Mouse (Mus musculus) heart, embryonic 12.5 days (tissue): Measurements from ENCODE around the gene Ppp2r2c. TPM values are rescaled to one million over a fixed set of nuclear protein-coding genes. Genes with fewer than 3 reads are reported as not detected.

ENCODE experiments used
- ATAC-seq: fragments of 200-750 bp; cut with Nextera tagmentation; 2 replicates; pipeline ENCODE4 v1.8.0; 2017; ENCODE audit warnings: moderate TSS enrichment, moderate library complexity; ENCODE audit not compliant: insufficient number of reproducible peaks, low FRiP score
- H3K27ac ChIP-seq: fragments of 300-500 bp; sonication (generic); 2 replicates; pipeline ENCODE4 v1.5.1; 2016; ENCODE audit warnings: mild to moderate bottlenecking, moderate library complexity; ENCODE audit not compliant: poor library complexity, severe bottlenecking
- H3K27me3 ChIP-seq: fragments of 300-500 bp; sonication (generic); replicated peaks from 2 replicates; pipeline ENCODE4 v1.6.1; 2016; ENCODE audit warnings: mild to moderate bottlenecking, moderate library complexity
- H3K36me3 ChIP-seq: fragments of 300-500 bp; sonication (generic); 2 replicates; pipeline ENCODE4 v1.6.1; 2016; ENCODE audit warnings: mild to moderate bottlenecking, moderate library complexity
- H3K4me1 ChIP-seq: fragments of 300-500 bp; sonication (generic); replicated peaks from 2 replicates; pipeline ENCODE4 v1.6.1; 2016; ENCODE audit warnings: mild to moderate bottlenecking
- H3K4me2 ChIP-seq: fragments of 300-500 bp; sonication (generic); 2 replicates; pipeline ENCODE4 v1.6.1; 2016; ENCODE audit warnings: mild to moderate bottlenecking, moderate library complexity
- H3K4me3 ChIP-seq: fragments of 300-500 bp; sonication (generic); 2 replicates; pipeline ENCODE4 v1.5.1; 2016; ENCODE audit warnings: mild to moderate bottlenecking
- H3K9ac ChIP-seq: fragments of 300-500 bp; sonication (generic); 2 replicates; pipeline ENCODE4 v1.6.1; 2016; ENCODE audit warnings: mild to moderate bottlenecking, moderate library complexity
- H3K9me3 ChIP-seq: fragments of 300-500 bp; sonication (generic); replicated peaks from 2 replicates; pipeline ENCODE4 v1.6.1; 2016; ENCODE audit warnings: mild to moderate bottlenecking, moderate library complexity
- WGBS: fragments of 180-500 bp; shearing (Covaris S2); methylation state at CpG from one replicate; pipeline ENCODE4 v1.1.7; 2016; 5-methylcytosine and 5-hydroxymethylcytosine counted together
- polyA plus RNA-seq: library from polyadenylated mRNA; unstranded; fragments of >200 nt; fragmentation: Nextera tagmentation; extraction: Ambion mirVana; gene quantifications from 2 replicates; pipeline ENCODE4 v1.2.1, GENCODE M21; 2016

Ppp2r2c gene
- polyA plus RNA-seq, 1 experiment from 2014 or later: 0.14 TPM

DNA sequence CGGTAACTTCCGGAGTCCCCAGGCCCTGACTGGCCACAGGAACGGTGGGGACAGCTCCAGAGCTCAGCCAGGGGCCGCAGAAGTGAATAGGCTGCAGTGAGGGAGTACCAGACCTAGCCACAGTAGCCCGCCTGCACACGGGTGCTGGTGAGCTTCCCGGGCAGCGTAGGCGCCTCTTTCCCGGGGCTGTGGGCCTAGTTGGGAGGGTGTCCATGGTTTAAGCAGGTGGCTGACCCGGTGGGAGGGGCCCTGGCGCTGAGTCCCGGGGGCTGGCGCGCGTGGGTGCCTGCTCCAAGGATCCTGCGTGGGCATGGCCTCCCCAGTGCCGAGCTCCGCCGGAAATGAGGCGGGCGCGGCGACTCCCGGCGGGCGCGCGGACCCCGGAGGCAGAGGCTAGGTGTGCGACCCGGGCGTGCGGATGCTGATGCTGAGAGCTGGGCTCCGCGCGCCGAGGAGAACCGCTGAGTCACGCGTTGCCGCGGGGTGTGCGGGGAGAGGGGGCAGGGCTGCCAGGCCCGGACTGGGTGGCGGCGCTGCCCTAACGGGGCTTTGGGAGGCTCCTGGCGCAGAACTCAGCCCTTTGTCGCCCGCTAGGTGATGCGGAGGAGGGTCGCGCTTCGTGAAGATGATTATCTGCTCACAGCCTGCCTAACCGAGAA lies 1.4 kb downstream of the Ppp2r2c start:
- Histone ChIP-seq H3K27me3 (peaks cover 99% of the 10 kb centered on the region), H3K4me3 (peak overlapping the region; percentile 56), H3K9me3 (peaks cover 8% of the 10 kb centered on the region), H3K4me2 (peak overlapping the region; percentile 85), H3K36me3 (no peaks in the 10 kb centered on the region), H3K27ac (no peak overlapping the region), H3K4me1 (peaks cover 21% of the 10 kb centered on the region), H3K9ac (peak overlapping the region; percentile 34; the same call in 1 of the 2 replicates)
- no peak for ATAC-seq
- under 1% methylated on average over 55 of the region's 56 CpGs for WGBS

GRCm38 (mm10) chr5:36870916-36871315 lies 2.6 kb downstream of the Ppp2r2c start:
- Histone ChIP-seq H3K27ac (no peak overlapping the region), H3K9ac (no peak overlapping the region), H3K4me3 (no peak overlapping the region), H3K9me3 (peaks cover 8% of the 10 kb centered on the region), H3K36me3 (no peaks in the 10 kb centered on the region), H3K4me2 (no peak overlapping the region), H3K4me1 (peaks cover 21% of the 10 kb centered on the region), H3K27me3 (peaks cover 98% of the 10 kb centered on the region)
- 76% methylated on average over 6 of the region's 6 CpGs for WGBS
- no peak for ATAC-seq

DNA sequence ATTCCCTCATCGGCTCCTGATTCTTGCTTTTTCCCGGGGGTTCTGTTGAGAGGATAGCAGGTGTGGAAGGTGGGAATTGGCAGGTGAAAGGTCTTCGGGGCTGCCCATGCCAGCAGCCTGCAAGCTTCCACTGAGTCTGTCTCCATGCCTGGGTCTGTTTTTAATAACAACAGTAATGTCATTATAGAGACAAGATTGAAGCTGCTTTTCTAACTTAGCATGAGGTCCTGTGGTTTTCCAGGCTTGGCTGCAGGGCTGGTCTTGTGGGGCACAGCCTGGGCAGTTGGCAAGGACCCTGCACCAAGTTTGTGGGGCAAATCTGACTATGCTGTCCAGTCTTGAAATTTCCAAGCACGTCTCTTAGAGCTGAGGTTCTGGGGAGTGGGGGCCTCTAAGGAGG lies 7.6 kb downstream of the Ppp2r2c start:
- no peak for ATAC-seq
- 65% methylated on average over 4 of the region's 4 CpGs for WGBS
- H3K4me3 ChIP-seq: no peak overlapping the region
- peaks cover 8% of the 10 kb centered on the region for H3K9me3 ChIP-seq
- no peak overlapping the region for H3K27ac ChIP-seq
- H3K36me3 ChIP-seq: no peaks in the 10 kb centered on the region
- H3K27me3 ChIP-seq: peaks cover 55% of the 10 kb centered on the region
- H3K4me2 ChIP-seq: no peak overlapping the region
- no peak overlapping the region for H3K9ac ChIP-seq
- no peaks in the 10 kb centered on the region for H3K4me1 ChIP-seq

- H3K36me3 ChIP-seq: no peaks in the 10 kb centered on the region
- no peak overlapping the region for H3K27ac ChIP-seq
- no peaks in the 10 kb centered on the region for H3K4me1 ChIP-seq
- no peak overlapping the region for H3K9ac ChIP-seq
- H3K4me3 ChIP-seq: no peak overlapping the region
- H3K4me2 ChIP-seq: no peak overlapping the region
- peaks cover 46% of the 10 kb centered on the region for H3K27me3 ChIP-seq
- H3K9me3 ChIP-seq: peaks cover under 1% of the 10 kb centered on the region; the same call in 1 of the 2 replicates
- ATAC-seq: no peak
- WGBS: 63% methylated on average over 7 of the region's 7 CpGs
These were observed 8.6 kb downstream of the Ppp2r2c start for GRCm38 (mm10) chr5:36876777-36877396.

DNA sequence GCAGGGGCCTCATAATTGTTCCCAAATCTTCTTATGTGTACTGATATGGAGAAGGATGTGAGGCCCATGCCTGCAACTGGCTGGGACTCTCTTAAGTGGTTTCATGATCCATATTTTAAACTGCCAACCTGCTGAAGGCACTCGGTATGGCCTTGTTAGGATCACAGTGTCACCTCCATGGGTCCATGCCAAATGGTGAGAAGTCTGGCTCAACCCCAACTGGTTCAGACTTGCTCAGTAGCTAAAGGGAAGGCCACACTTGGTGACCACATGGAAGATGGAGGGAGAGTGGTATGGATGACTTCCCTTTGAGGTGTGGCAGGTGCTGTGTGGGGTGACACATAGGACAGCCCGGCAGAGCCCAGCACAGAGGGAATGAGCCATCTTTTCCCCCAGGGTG lies 9.3 kb downstream of the Ppp2r2c start:
- 63% methylated on average over 2 of the region's 2 CpGs for WGBS

DNA sequence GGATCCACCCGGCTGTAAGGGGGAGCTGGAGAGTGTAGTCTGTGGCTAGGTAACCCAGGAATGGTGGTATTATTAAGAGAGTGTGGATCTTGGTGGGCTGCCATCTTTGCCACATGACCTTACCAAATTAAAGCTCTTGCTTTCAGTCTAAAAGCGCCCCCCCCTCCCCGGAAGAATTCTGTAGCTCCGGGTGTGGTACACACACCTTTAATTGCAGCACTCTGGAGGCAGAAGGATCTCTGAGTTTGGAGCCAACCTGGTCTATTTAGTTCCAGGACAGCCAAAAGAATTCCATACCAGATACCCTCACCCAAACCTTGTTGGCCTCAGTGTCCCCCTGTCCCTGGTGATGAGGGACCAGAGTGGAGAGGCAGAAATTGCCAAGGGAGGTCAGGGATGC lies 10.5 kb downstream of the Ppp2r2c start:
- no peak overlapping the region for H3K4me2 ChIP-seq
- no peaks in the 10 kb centered on the region for H3K9me3 ChIP-seq
- H3K4me3 ChIP-seq: no peak overlapping the region
- no peak for ATAC-seq
- no peak overlapping the region for H3K27ac ChIP-seq
- no peak overlapping the region for H3K9ac ChIP-seq
- peaks cover 34% of the 10 kb centered on the region for H3K27me3 ChIP-seq
- H3K36me3 ChIP-seq: no peaks in the 10 kb centered on the region
- 75% methylated on average over 4 of the region's 4 CpGs for WGBS
- H3K4me1 ChIP-seq: no peaks in the 10 kb centered on the region

More for the DNA sequence above, 9.3 kb downstream of the Ppp2r2c start:
- H3K9me3 ChIP-seq: no peaks in the 10 kb centered on the region
- H3K27me3 ChIP-seq: peaks cover 39% of the 10 kb centered on the region
- no peak overlapping the region for H3K9ac ChIP-seq
- H3K36me3 ChIP-seq: no peaks in the 10 kb centered on the region
- no peak overlapping the region for H3K4me2 ChIP-seq
- no peak overlapping the region for H3K4me3 ChIP-seq
- ATAC-seq: no peak
- no peak overlapping the region for H3K27ac ChIP-seq
- no peaks in the 10 kb centered on the region for H3K4me1 ChIP-seq

GRCm38 (mm10) chr5:36880622-36881021 lies 12.3 kb downstream of the Ppp2r2c start:
- H3K9ac ChIP-seq: no peak overlapping the region
- no peak for ATAC-seq
- no peaks in the 10 kb centered on the region for H3K9me3 ChIP-seq
- no peaks in the 10 kb centered on the region for H3K4me1 ChIP-seq
- no peak overlapping the region for H3K27ac ChIP-seq
- no peak overlapping the region for H3K4me2 ChIP-seq
- H3K27me3 ChIP-seq: peaks cover 16% of the 10 kb centered on the region
- 85% methylated on average over 5 of the region's 5 CpGs for WGBS
- H3K4me3 ChIP-seq: no peak overlapping the region
- H3K36me3 ChIP-seq: no peaks in the 10 kb centered on the region

DNA sequence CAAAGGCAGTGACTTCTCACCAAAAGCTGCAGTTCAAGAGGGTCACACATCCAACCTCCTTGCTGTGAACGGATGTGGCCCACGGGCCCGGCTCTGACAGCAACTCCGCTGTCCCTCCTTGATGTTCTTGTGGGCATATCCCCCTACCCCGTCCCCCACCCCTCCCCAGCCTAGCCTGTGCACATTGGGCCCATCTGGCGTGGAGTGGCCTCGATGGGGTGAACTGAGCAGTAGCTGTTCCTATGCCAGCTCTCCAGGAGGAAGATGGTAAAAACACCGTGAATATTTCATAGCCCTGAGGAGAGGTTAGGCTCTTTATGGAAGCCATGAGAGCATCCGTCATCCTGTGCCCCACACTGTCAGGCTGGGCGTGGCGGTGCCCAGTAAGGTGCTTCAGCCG lies 15.2 kb downstream of the Ppp2r2c start:
- Histone ChIP-seq H3K4me3 (no peak overlapping the region), H3K36me3 (no peaks in the 10 kb centered on the region), H3K9ac (no peak overlapping the region), H3K4me2 (no peak overlapping the region), H3K27me3 (0 out of 2 replicates have a peak, but pooled peaks cover 6% of the 10 kb centered on the region), H3K4me1 (peaks cover 4% of the 10 kb centered on the region; the same call in 1 of the 2 replicates), H3K27ac (no peak overlapping the region), H3K9me3 (no peaks in the 10 kb centered on the region)
- 76% methylated on average over 12 of the region's 12 CpGs for WGBS
- ATAC-seq: no peak

GRCm38 (mm10) chr5:36885067-36885466 lies 16.8 kb downstream of the Ppp2r2c start:
- 55% methylated on average over 1 of the region's 1 CpGs for WGBS
- H3K4me2 ChIP-seq: no peak overlapping the region
- H3K9me3 ChIP-seq: no peaks in the 10 kb centered on the region
- H3K9ac ChIP-seq: no peak overlapping the region
- no peak overlapping the region for H3K4me3 ChIP-seq
- no peak for ATAC-seq
- 0 out of 2 replicates have a peak, but pooled peaks cover 6% of the 10 kb centered on the region for H3K27me3 ChIP-seq
- no peaks in the 10 kb centered on the region for H3K36me3 ChIP-seq
- no peak overlapping the region for H3K27ac ChIP-seq
- peaks cover 4% of the 10 kb centered on the region; the same call in 1 of the 2 replicates for H3K4me1 ChIP-seq

DNA sequence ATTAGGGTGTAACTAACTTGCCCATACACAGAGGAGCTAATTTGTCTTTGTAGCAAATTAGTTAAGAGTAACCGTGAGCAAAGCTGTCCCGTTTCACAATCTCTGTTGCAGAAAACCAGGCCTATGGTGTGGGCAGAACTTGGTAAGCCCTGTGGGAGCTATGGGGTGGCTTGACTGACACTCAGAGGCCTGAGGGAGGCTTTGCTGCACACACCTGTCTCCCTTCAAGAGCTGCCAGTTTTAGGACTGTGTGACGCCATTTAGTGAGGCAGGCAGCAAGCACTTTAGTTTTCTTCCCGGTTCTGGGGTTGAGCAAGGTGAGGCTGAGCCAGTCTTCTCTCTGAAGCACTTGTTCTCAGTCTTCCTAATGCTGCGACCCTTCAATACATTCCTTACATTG lies 17.3 kb downstream of the Ppp2r2c start:
- Histone ChIP-seq H3K27ac (no peak overlapping the region), H3K36me3 (no peaks in the 10 kb centered on the region), H3K9ac (no peak overlapping the region), H3K4me3 (no peak overlapping the region), H3K4me2 (no peak overlapping the region), H3K9me3 (no peaks in the 10 kb centered on the region), H3K27me3 (0 out of 2 replicates have a peak, but pooled peaks cover 6% of the 10 kb centered on the region), H3K4me1 (peaks cover 7% of the 10 kb centered on the region; the same call in 1 of the 2 replicates)
- WGBS: 76% methylated on average over 5 of the region's 5 CpGs
- no peak for ATAC-seq

- Histone ChIP-seq H3K36me3 (no peaks in the 10 kb centered on the region), H3K4me1 (peaks cover 12% of the 10 kb centered on the region), H3K27me3 (0 out of 2 replicates have a peak, but pooled peaks cover 6% of the 10 kb centered on the region), H3K9me3 (no peaks in the 10 kb centered on the region), H3K4me3 (no peak overlapping the region), H3K4me2 (no peak overlapping the region), H3K27ac (no peak overlapping the region), H3K9ac (no peak overlapping the region)
- 64% methylated on average over 2 of the region's 2 CpGs for WGBS
- ATAC-seq: no peak
These were observed 18.0 kb downstream of the Ppp2r2c start for GRCm38 (mm10) chr5:36886298-36886697.
